ENCODE assay signal across 8 mouse cellular contexts in genomic region chr4:43630030-43630581, GRCm38 (mm10). TPM values are rescaled to one million over a fixed set of nuclear protein-coding genes. Genes with fewer than 3 reads are reported as not detected.
DNase-seq lines count a peak whose midpoint lies in the region; ATAC-seq lines count a peak whose summit lies in the region.

No protein-coding gene starts in this region.

- ATAC-seq in embryonic facial prominence, embryonic 14.5 days (ENCODE audit: low read depth): peak; percentile 69
- ATAC-seq in limb, embryonic 12.5 days (ENCODE audit: insufficient number of reproducible peaks, insufficient read depth, low FRiP score, low TSS enrichment, low read depth): peak; percentile 57
- peak; percentile 81 for ATAC-seq in midbrain, embryonic 16.5 days

- H3K9me3 ChIP-seq in embryonic facial prominence, embryonic 14.5 days (ENCODE audit: control insufficient read depth, low read length): peaks cover 15% of the 10 kb centered on the region
- peaks cover 5% of the 10 kb centered on the region for H3K9me3 ChIP-seq in limb, embryonic 12.5 days
- H3K9me3 ChIP-seq in midbrain, embryonic 16.5 days (replicated peaks; ENCODE audit: control insufficient read depth, low read length, poor library complexity, severe bottlenecking): 0 out of 2 replicates have a peak, but pooled peaks cover 4% of the 10 kb centered on the region

- peak overlapping the region; percentile 87; the same call in 1 of the 2 replicates for H3K27ac ChIP-seq in embryonic facial prominence, embryonic 14.5 days (replicated peaks; ENCODE audit: low read depth, low read length)
- peak overlapping the region; percentile 72; the same call in 1 of the 2 replicates for H3K27ac ChIP-seq in limb, embryonic 12.5 days
- H3K27ac ChIP-seq in midbrain, embryonic 16.5 days (ENCODE audit: low read length): peak overlapping the region; percentile 82

- peak overlapping the region; percentile 89 for H3K4me2 ChIP-seq in embryonic facial prominence, embryonic 14.5 days (ENCODE audit: low read depth, low read length)
- H3K4me2 ChIP-seq in limb, embryonic 12.5 days: 0 out of 2 replicates have a peak overlapping the region, but pooled peaks have one; percentile 88
- H3K4me2 ChIP-seq in midbrain, embryonic 16.5 days (ENCODE audit: low read length): peak overlapping the region; percentile 89

- WGBS in embryonic facial prominence, embryonic 14.5 days: 3% methylated on average over 5 of the region's 5 CpGs
- 8% methylated on average over 5 of the region's 5 CpGs for WGBS in limb, embryonic 12.5 days
- WGBS in midbrain, embryonic 16.5 days: 0% methylated on average over 5 of the region's 5 CpGs

- H3K36me3 ChIP-seq in embryonic facial prominence, embryonic 14.5 days (ENCODE audit: control insufficient read depth, insufficient read depth, low read length): no peaks in the 10 kb centered on the region
- H3K36me3 ChIP-seq in limb, embryonic 12.5 days: no peaks in the 10 kb centered on the region
- H3K36me3 ChIP-seq in midbrain, embryonic 16.5 days (ENCODE audit: control insufficient read depth, insufficient read depth, low read length): no peaks in the 10 kb centered on the region

- peaks cover 31% of the 10 kb centered on the region for H3K4me1 ChIP-seq in embryonic facial prominence, embryonic 14.5 days (ENCODE audit: control insufficient read depth, insufficient read depth, low read length)
- H3K4me1 ChIP-seq in limb, embryonic 12.5 days (replicated peaks): peaks cover 35% of the 10 kb centered on the region
- peaks cover 25% of the 10 kb centered on the region for H3K4me1 ChIP-seq in midbrain, embryonic 16.5 days (ENCODE audit: control insufficient read depth, insufficient read depth, low read length)

- no peak overlapping the region for H3K9ac ChIP-seq in embryonic facial prominence, embryonic 14.5 days (ENCODE audit: low read depth, low read length)
- no peak overlapping the region for H3K9ac ChIP-seq in limb, embryonic 12.5 days (replicated peaks)
- peak overlapping the region; percentile 91; the same call in 1 of the 2 replicates for H3K9ac ChIP-seq in midbrain, embryonic 16.5 days (ENCODE audit: low read depth, low read length)

- DNase-seq in 3T3-L1 (ENCODE audit: low read depth, low spot score): peak; percentile 93
- DNase-seq in adrenal gland, postnatal 25 days: peak; percentile 59
- peak; percentile 94 for DNase-seq in embryonic facial prominence, embryonic 14.5 days (ENCODE audit: low spot score)
- peak; percentile 88 for DNase-seq in heart, adult 8-10 months (ENCODE audit: low spot score)
- peak; percentile 80 to 89 for DNase-seq in kidney, adult 8-10 months
- DNase-seq in spleen, postnatal 10 days (ENCODE audit: low spot score in 2 of 2): peak; percentile 65 to 81

- no peak overlapping the region for H3K4me3 ChIP-seq in embryonic facial prominence, embryonic 14.5 days (ENCODE audit: low read depth, low read length)
- no peak overlapping the region for H3K4me3 ChIP-seq in limb, embryonic 12.5 days (replicated peaks)
- peak overlapping the region; percentile 11; the same call in 1 of the 2 replicates for H3K4me3 ChIP-seq in midbrain, embryonic 16.5 days (ENCODE audit: low read depth, low read length)

- no peaks in the 10 kb centered on the region for H3K27me3 ChIP-seq in embryonic facial prominence, embryonic 14.5 days (replicated peaks; ENCODE audit: control insufficient read depth, insufficient read depth, low read length)
- H3K27me3 ChIP-seq in limb, embryonic 12.5 days: peaks cover 19% of the 10 kb centered on the region
- no peaks in the 10 kb centered on the region for H3K27me3 ChIP-seq in midbrain, embryonic 16.5 days (ENCODE audit: control insufficient read depth, insufficient read depth, low read depth, low read length)

RNA-seq across cellular contexts. Expression of gene Npr2, which starts 1.6 kb away (rescaled TPM):
- 26.9 and 37.9 TPM in 2 replicates for total RNA-seq in adrenal gland, postnatal 25 days (2021)
- 23.0 and 24.6 TPM in 2 replicates for polyA plus RNA-seq in embryonic facial prominence, embryonic 14.5 days (2014; fragmentation: Nextera tagmentation; extraction: Ambion mirVana)
- 10 to 100 TPM; 41.4 to 57.5 (median 44.0) TPM for total RNA-seq in heart, adult 8-10 months (2022)
- 14.4 and 17.9 TPM in 2 replicates for polyA plus RNA-seq in limb, embryonic 12.5 days (2016; fragmentation: Nextera tagmentation; extraction: Ambion mirVana)
- polyA plus RNA-seq in midbrain, embryonic 16.5 days (2015; fragmentation: Nextera tagmentation; extraction: Ambion mirVana): 13.5 and 14.7 TPM in 2 replicates

RNA-seq across cellular contexts. Expression of gene Spag8, which starts 23.3 kb away (rescaled TPM):
- total RNA-seq in adrenal gland, postnatal 25 days (2021): 0.55 TPM in 1 of 2 replicates, not detected in the other
- 1.5 and 4.0 TPM in 2 replicates for polyA plus RNA-seq in embryonic facial prominence, embryonic 14.5 days (2014; fragmentation: Nextera tagmentation; extraction: Ambion mirVana)
- total RNA-seq in heart, adult 8-10 months (2022): under 1 TPM in 1 of 4 experiments, not detected in 3; 0.53 TPM
- polyA plus RNA-seq in limb, embryonic 12.5 days (2016; fragmentation: Nextera tagmentation; extraction: Ambion mirVana): 0.95 and 0.99 TPM in 2 replicates
- 8.3 and 11.8 TPM in 2 replicates for polyA plus RNA-seq in midbrain, embryonic 16.5 days (2015; fragmentation: Nextera tagmentation; extraction: Ambion mirVana)

RNA-seq across cellular contexts. Expression of gene Hint2, which starts 26.2 kb away (rescaled TPM):
- total RNA-seq in adrenal gland, postnatal 25 days (2021): 63.7 and 75.0 TPM in 2 replicates
- 80.2 and 86.2 TPM in 2 replicates for polyA plus RNA-seq in embryonic facial prominence, embryonic 14.5 days (2014; fragmentation: Nextera tagmentation; extraction: Ambion mirVana)
- 100 to 1,000 TPM; 162 to 188 (median 167) TPM for total RNA-seq in heart, adult 8-10 months (2022)
- polyA plus RNA-seq in limb, embryonic 12.5 days (2016; fragmentation: Nextera tagmentation; extraction: Ambion mirVana): 78.7 and 87.6 TPM in 2 replicates
- 57.9 and 61.0 TPM in 2 replicates for polyA plus RNA-seq in midbrain, embryonic 16.5 days (2015; fragmentation: Nextera tagmentation; extraction: Ambion mirVana)

RNA-seq across cellular contexts. Expression of gene Tmem8b, which starts 38.7 kb away (rescaled TPM):
- total RNA-seq in adrenal gland, postnatal 25 days (2021): 4.3 and 7.4 TPM in 2 replicates
- 2.7 and 3.4 TPM in 2 replicates for polyA plus RNA-seq in embryonic facial prominence, embryonic 14.5 days (2014; fragmentation: Nextera tagmentation; extraction: Ambion mirVana)
- 10 to 100 TPM; 20.3 to 24.0 (median 21.7) TPM for total RNA-seq in heart, adult 8-10 months (2022)
- polyA plus RNA-seq in limb, embryonic 12.5 days (2016; fragmentation: Nextera tagmentation; extraction: Ambion mirVana): 5.6 and 6.6 TPM in 2 replicates
- polyA plus RNA-seq in midbrain, embryonic 16.5 days (2015; fragmentation: Nextera tagmentation; extraction: Ambion mirVana): 14.9 and 15.8 TPM in 2 replicates

RNA-seq across cellular contexts. Expression of gene Fam221b, which starts 38.8 kb away (rescaled TPM):
- total RNA-seq in adrenal gland, postnatal 25 days (2021): 0.21 TPM in 1 of 2 replicates, not detected in the other
- 3.9 and 4.3 TPM in 2 replicates for polyA plus RNA-seq in embryonic facial prominence, embryonic 14.5 days (2014; fragmentation: Nextera tagmentation; extraction: Ambion mirVana)
- total RNA-seq in heart, adult 8-10 months (2022): under 1 TPM; 0.14 to 0.38 (median 0.28) TPM
- polyA plus RNA-seq in limb, embryonic 12.5 days (2016; fragmentation: Nextera tagmentation; extraction: Ambion mirVana): 2.8 and 3.6 TPM in 2 replicates
- polyA plus RNA-seq in midbrain, embryonic 16.5 days (2015; fragmentation: Nextera tagmentation; extraction: Ambion mirVana): 0.97 and 1.1 TPM in 2 replicates
